Mouse (Mus musculus) mature B cell (primary cell): ENCODE data around the gene Abcc5.
"Not testable (repeated sequence)": the region's sequence is repeated elsewhere in the genome, so short reads cannot be mapped to it uniquely, and the experiment has no call there.

Experiments used
- in situ Hi-C: fragments of 300-500 bp; cut with MboI; formaldehyde crosslinking; loops from 2 replicates; pipeline ENCODE4 v1.14.3; 2019

Abcc5 gene

DNA sequence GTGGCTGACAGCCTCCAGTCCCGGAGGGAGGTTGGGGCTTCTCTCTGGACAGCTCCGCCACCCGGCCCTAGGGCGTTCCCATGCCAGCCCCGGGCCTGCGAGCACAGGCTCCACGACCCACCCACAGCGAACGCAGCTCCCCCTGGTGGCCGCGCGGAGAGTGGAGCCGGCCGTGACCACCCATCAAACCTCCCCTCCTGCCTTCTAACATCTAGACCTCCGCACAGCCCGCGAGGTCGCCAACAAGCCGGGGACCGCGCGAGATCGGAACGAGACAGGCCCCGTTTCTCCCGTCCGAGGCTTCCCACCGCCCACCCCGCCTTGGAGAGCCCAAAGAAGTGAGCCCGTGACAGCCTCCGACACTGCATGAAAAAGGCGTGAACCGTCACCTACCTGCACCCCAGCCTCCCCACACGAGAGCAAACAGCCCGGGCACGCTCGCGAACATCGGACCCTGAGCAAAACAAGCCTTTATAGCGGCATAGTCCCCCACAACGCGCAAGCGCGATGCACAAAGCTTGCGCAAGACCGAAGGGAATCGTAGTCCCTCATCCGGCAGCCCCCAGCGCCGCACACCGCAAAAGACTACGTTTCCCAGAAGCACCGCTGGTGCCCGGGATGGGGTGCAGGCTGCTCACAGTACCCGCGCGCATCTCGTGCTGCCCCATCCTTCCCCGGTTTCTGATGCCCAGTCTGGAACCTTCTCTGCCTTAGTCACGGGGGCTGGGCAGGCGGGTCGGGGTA is at the start of gene Abcc5:
Abcc5 (minus strand) TSS at position 540 of the 744 bp plus-strand sequence.
- in situ Hi-C loops = no loop called here

GRCm38 (mm10) chr16:20475335-20475734 is 49.1 kb upstream of the Abcc5 start:
- in situ Hi-C loops = no loop called here

DNA sequence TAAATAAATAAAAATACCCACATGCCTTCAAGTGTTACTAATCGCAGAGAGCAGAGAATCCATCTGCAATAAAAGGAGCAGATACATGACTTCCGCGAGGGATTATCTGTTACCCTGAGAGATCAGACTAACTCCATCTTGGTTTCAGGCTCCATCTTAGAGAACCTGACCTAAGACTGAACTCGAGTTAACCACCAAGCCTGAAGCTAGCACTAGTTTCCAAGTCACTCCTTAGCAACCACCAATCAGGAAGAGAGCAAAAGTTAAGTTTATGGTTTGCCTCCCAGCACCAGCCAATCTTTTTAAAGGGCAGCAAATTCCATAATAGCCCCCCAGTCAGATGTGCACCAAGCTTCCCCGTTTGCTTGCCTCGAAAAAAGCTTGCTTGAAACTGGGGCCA is 48.6 kb upstream of the Abcc5 start:
- in situ Hi-C loops = no loop called here

DNA sequence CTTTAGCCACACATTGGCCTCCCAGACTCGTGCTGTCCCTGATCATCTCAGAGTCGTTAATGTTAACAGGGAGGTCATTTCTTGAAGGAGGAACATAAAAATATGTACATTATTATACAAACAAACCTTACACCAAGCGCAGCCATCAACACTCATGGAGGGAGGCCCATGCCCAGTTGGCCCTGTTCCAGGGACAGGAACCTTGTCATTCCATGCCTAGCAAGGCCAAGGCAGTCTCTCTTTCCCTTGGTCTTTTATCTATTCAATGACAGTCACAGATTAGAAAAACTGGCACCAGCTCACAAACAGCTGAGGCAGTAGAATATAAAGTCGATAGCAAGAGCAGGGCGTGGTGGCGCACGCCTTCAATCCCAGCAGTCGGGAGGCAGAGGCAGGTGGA is 48.0 kb upstream of the Abcc5 start:
- in situ Hi-C loops = no loop called here

DNA sequence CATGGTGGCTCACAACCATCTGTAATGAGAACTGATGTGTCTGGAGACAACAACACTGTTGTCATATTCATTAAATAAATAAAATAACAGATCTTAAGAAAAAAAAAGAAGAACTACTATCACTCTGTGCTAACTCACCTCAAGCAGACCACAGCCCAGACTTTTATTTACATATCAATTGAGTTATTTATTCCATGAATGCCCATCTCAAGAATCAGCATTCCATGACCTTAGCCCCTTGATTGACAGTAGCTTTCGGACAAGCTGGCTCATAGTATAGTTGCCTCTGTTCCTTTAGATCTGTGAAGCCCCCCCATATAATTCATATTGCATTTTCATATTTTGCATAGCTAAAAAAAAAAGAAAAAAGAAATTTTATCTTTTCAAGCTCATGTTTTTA is 47.6 kb upstream of the Abcc5 start:
- in situ Hi-C loops = no loop called here

- in situ Hi-C loops = no loop called here
These were observed 45.5 kb upstream of the Abcc5 start for GRCm38 (mm10) chr16:20471686-20472085.

DNA sequence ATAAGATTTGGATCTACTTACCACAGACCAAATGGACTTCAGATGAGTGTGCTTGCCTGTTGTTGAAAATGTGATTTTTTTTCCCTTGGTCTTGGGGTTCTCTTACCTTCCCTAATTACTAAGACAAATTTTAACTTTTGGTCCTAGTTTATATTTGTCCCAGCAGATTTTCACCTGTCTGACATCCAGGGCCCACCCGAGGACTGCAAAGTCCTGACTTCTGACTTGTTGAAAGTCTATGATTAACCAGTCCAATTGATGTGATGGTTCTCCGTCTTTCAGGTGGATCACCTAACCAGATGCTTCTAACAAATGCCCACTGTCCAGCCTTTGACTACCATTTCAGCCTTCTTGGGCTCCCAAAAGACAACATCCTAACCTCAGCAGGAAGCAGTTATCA is 44.8 kb upstream of the Abcc5 start:
- in situ Hi-C loops = no loop called here

GRCm38 (mm10) chr16:20464725-20465124 is 38.5 kb upstream of the Abcc5 start:
- in situ Hi-C loops = no loop called here

GRCm38 (mm10) chr16:20458736-20459135 is 32.5 kb upstream of the Abcc5 start:
- in situ Hi-C loops = not testable (repeated sequence)

- in situ Hi-C loops = no loop called here
These were observed 29.9 kb upstream of the Abcc5 start for GRCm38 (mm10) chr16:20456106-20456505.

DNA sequence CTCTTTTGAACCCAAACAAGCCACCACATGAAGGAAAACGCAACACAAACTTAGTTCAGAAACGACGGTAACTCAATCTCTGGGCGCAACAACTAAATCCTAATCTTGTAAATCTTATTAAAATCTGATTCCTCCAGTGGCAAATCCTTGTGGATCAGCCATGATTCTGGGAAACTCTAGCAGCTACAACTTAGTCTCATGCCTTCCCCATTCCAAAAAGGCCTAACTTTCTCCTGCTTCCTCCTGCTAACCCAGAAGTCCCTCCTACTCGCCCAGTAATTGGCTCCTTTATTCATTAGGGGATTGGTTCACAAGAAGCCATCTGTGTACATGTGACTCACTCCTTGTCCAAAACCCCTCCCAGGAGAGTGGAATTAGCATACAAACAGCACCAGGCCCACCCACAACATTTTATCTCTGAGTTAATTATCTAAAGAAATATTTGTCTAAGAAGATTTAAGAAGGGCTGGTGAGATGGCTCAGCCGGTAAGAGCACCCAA is 28.0 kb upstream of the Abcc5 start:
- in situ Hi-C loops = no loop called here

GRCm38 (mm10) chr16:20451774-20452173 is 25.6 kb upstream of the Abcc5 start:
- in situ Hi-C loops = no loop called here

GRCm38 (mm10) chr16:20445871-20446270 is 19.7 kb upstream of the Abcc5 start:
- in situ Hi-C loops = no loop called here

DNA sequence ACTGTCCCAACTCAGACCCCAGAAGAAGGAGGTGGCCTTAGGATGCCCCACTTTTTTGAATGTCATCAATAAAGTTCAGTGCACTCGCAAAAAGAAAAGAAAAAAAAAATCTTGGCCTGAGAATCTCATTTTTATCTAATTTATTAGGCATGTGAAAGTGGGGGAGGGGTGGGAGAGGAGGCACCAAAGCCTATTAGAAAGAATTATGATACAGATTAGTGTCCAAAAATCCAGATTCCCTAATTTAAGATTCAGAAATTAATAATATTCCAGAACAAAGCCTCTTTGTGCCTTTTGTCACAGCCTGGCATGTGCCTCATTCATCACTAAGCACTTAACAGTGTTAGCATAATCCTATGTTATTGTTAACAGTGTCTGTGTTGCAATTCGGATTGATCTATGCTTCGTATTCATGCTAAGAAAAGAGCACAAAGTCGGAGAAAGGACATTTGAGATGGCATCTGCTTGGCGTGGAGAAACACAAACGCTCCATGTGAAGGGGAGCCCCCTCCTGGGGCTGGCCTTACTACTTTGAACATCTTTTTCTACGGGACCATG is 18.7 kb upstream of the Abcc5 start:
- in situ Hi-C loops = no loop called here

GRCm38 (mm10) chr16:20442871-20443270 is 16.7 kb upstream of the Abcc5 start:
- in situ Hi-C loops = no loop called here

- in situ Hi-C loops = no loop called here
These were observed 12.7 kb upstream of the Abcc5 start for GRCm38 (mm10) chr16:20438673-20439415.

GRCm38 (mm10) chr16:20438046-20438445 is 11.9 kb upstream of the Abcc5 start:
- in situ Hi-C loops = not testable (repeated sequence)

DNA sequence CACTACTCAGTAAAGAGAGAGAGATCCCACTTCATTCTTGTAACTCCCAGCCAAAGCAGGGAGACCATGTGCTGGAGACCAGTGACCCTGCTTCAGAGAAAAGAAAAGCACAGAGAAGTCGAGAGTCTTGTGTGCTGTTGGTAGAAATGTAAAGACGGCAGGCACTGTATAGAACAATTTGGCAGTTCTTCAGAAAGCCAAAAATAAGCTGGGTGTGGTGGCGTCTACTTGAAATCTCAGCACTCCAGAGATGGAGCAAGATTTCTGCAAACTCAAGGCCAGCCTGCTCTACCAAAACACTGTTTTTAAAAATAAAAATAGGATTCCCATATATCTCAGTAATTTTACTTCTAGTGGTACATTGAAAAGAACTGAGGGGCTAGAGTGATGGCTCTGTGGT is 10.1 kb upstream of the Abcc5 start:
- in situ Hi-C loops = no loop called here

DNA sequence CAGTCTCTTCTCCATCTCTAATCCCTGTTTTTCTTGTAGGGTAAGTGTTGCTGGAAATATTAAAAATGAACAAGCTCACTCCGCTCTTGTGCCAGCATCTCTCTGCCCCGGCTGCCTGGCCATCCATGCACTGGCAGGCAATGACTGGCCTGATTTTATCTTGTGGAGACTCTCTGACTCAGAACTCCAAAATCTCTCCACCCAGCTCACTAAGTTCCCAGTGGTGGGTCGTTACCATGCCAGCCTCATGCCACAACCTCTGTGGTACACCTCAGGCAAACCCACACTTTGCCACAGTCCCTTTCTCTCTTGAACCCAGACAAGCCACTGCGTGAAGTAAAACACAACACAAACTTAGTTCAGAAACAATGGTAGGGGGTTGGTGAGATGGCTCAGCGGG is 3.1 kb upstream of the Abcc5 start:
- in situ Hi-C loops = no loop called here

DNA sequence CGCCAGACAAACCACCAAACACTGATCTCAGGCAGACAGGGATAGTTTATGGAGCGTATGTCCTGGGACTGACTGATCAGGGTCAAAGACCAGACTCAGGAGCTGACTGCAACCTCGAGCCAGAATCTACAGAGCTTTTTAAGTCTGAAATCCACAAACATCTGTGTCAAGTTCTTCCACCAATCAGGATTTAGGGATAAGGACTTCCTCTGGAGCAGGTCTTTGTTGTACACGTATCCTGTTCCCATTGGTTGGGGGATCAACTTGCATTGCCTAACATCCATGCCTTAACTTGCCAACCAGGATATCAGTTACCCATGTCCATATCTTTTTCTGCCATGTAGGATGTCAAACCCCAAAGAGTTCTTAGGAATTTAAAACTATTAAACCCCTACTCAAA is 1.4 kb upstream of the Abcc5 start:
- in situ Hi-C loops = no loop called here

GRCm38 (mm10) chr16:20424719-20425650 is 1.2 kb downstream of the Abcc5 start:
- in situ Hi-C loops = no loop called here

DNA sequence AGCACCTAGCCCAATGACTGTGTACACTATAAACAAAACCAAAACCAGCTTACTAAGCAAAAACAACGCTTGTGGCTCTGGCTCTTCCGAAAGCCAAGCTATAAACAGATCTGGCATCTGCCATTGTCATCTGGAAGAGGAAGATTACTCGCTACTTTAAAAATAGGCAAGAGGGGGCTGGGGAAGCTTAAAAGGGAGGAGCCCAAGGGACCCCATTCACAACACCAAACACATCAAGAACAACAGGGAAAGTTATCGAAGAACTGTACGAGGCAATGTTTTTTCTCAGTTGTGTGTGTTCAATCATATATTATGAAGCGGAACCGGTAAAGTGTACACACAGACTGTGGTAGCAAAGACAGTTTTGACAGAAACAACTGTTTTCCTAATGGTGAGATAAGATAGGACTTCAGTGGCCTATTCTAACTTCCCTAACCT is 1.9 kb downstream of the Abcc5 start:
- in situ Hi-C loops = no loop called here
